Mouse (Mus musculus) A20 (cell line): ENCODE measurements around the gene Kcnk3.

Experiments used
- DNase-seq: peaks from one replicate; pipeline ENCODE4 v3.0.0-alpha.2; 2011; ENCODE audit warnings: low read depth, low spot score

Kcnk3 gene

GRCm38 (mm10) chr5:30670091-30670490, 82.1 kb downstream of the Kcnk3 start:
- DNase-seq, result no peak

- no peak for DNase-seq
Measured at GRCm38 (mm10) chr5:30674001-30674400, 86.0 kb downstream of the Kcnk3 start.
